Mouse (Mus musculus): ENCODE measurements around the gene Klc3.

Klc3 gene

GRCm38 (mm10) chr7:19405417-19405816, 1.5 kb upstream of the Klc3 start:
- peak; percentile 89 to 93 for DNase-seq

- no peak for DNase-seq
Observed at GRCm38 (mm10) chr7:19404476-19404875, 572 bp upstream of the Klc3 start, which contains the start of gene Ckm. Gene Ckm, plus strand, starts transcription at chr7:19404776.

GRCm38 (mm10) chr7:19402535-19403112, 1.3 kb downstream of the Klc3 start:
- DNase-seq, result no peak

GRCm38 (mm10) chr7:19400946-19401345, 3.0 kb downstream of the Klc3 start:
- no peak for DNase-seq

- no peak for DNase-seq
Observed at GRCm38 (mm10) chr7:19399496-19400280, 4.2 kb downstream of the Klc3 start.

- DNase-seq, result no peak
Observed at GRCm38 (mm10) chr7:19394484-19394883, 9.4 kb downstream of the Klc3 start.

GRCm38 (mm10) chr7:19388699-19389413, 15.0 kb downstream of the Klc3 start:
- DNase-seq, result peak; percentile 44 to 55

GRCm38 (mm10) chr7:19383708-19384107, 20.2 kb downstream of the Klc3 start:
- no peak for DNase-seq

GRCm38 (mm10) chr7:19382166-19382541, 21.8 kb downstream of the Klc3 start:
- peak in 1 of 2 experiments; percentile 45 for DNase-seq

- DNase-seq, result peak; percentile 99 to 100
Observed at GRCm38 (mm10) chr7:19381377-19382165, 22.3 kb downstream of the Klc3 start, which contains the start of gene Ercc2. Gene Ercc2, plus strand, starts transcription at chr7:19382010.

- no peak for DNase-seq
Observed at GRCm38 (mm10) chr7:19378049-19378448, 25.9 kb downstream of the Klc3 start.

GRCm38 (mm10) chr7:19376019-19376418, 27.9 kb downstream of the Klc3 start:
- no peak for DNase-seq

- no peak for DNase-seq
Observed at GRCm38 (mm10) chr7:19375368-19375767, 28.5 kb downstream of the Klc3 start.

- no peak for DNase-seq
Observed at GRCm38 (mm10) chr7:19373367-19373766, 30.5 kb downstream of the Klc3 start.

- DNase-seq, result peak; percentile 88
Observed at GRCm38 (mm10) chr7:19369823-19370425, 34.0 kb downstream of the Klc3 start.

GRCm38 (mm10) chr7:19368380-19368779, 35.5 kb downstream of the Klc3 start:
- peak in 1 of 2 experiments; percentile 40 for DNase-seq

- no peak for DNase-seq
Observed at GRCm38 (mm10) chr7:19365376-19365775, 38.5 kb downstream of the Klc3 start.

- DNase-seq, result peak; percentile 76 to 80
Observed at GRCm38 (mm10) chr7:19363881-19364280, 40.0 kb downstream of the Klc3 start.

GRCm38 (mm10) chr7:19362276-19362675, 41.6 kb downstream of the Klc3 start:
- no peak for DNase-seq

GRCm38 (mm10) chr7:19361720-19362119, 42.2 kb downstream of the Klc3 start:
- DNase-seq, result peak; percentile 79 to 82

GRCm38 (mm10) chr7:19360944-19361343, 43.0 kb downstream of the Klc3 start:
- DNase-seq, result peak; percentile 91 to 92

All from cerebellum, postnatal 10 days (tissue).